Mouse (Mus musculus) heart, postnatal 0 days (tissue): Measurements from ENCODE around the gene Morn4. TPM values are rescaled to one million over a fixed set of nuclear protein-coding genes. Genes with fewer than 3 reads are reported as not detected.

ENCODE experiments used
- ATAC-seq: fragments of 200-750 bp; cut with Nextera tagmentation; 2 replicates; pipeline ENCODE4 v1.8.0; 2017; ENCODE audit warnings: low read depth, moderate number of reproducible peaks, moderate library complexity; ENCODE audit not compliant: insufficient read depth
- DNase-seq: peaks from one replicate; pipeline ENCODE4 v3.0.0-alpha.2; 2016; ENCODE audit warnings: low spot score
- H3K27ac ChIP-seq: fragments of 300-500 bp; sonication (generic); 2 replicates; pipeline ENCODE4 v1.5.1; 2014; ENCODE audit warnings: low read depth, mild to moderate bottlenecking
- H3K27me3 ChIP-seq: fragments of 300-500 bp; sonication (generic); 2 replicates; pipeline ENCODE4 v1.6.1; 2014; ENCODE audit warnings: low read length, mixed read lengths; ENCODE audit not compliant: control insufficient read depth, insufficient read depth
- H3K36me3 ChIP-seq: fragments of 300-500 bp; sonication (generic); replicated peaks from 2 replicates; pipeline ENCODE4 v1.6.1; 2014; ENCODE audit warnings: low read length, mixed read lengths; ENCODE audit not compliant: control insufficient read depth, insufficient read depth
- H3K4me1 ChIP-seq: fragments of 300-500 bp; sonication (generic); 2 replicates; pipeline ENCODE4 v1.6.1; 2014; ENCODE audit warnings: antibody characterized with exemption; ENCODE audit not compliant: control insufficient read depth, insufficient read depth
- H3K4me2 ChIP-seq: fragments of 300-500 bp; sonication (generic); 2 replicates; pipeline ENCODE4 v1.6.1; 2014; ENCODE audit warnings: low read depth, mild to moderate bottlenecking, low read length, moderate library complexity
- H3K4me3 ChIP-seq: fragments of 300-500 bp; sonication (generic); 2 replicates; pipeline ENCODE4 v1.5.1; 2014; ENCODE audit warnings: low read depth, low read length
- H3K9ac ChIP-seq: fragments of 300-500 bp; sonication (generic); replicated peaks from 2 replicates; pipeline ENCODE4 v1.6.1; 2014; ENCODE audit warnings: low read depth, low read length, mixed read lengths
- H3K9me3 ChIP-seq: fragments of 300-500 bp; sonication (generic); replicated peaks from 2 replicates; pipeline ENCODE4 v1.6.1; 2016; ENCODE audit warnings: low read length; ENCODE audit not compliant: control insufficient read depth
- CTCF ChIP-seq: IDR thresholded peaks from 2 replicates; pipeline ENCODE4 v1.5.1; 2016; ENCODE audit warnings: antibody characterized with exemption, control low read depth, low read depth
- EP300 ChIP-seq: IDR thresholded peaks from 2 replicates; pipeline ENCODE4 v1.6.1; 2016; ENCODE audit warnings: antibody characterized with exemption, low read depth
- WGBS: fragments of 180-500 bp; shearing (Covaris S2); extraction: QIAGEN DNeasy Blood & Tissue Kit; methylation state at CpG from one replicate; pipeline ENCODE4 v1.1.7; 2014; 5-methylcytosine and 5-hydroxymethylcytosine counted together
- polyA plus RNA-seq: library from polyadenylated mRNA; unstranded; fragments of >200 nt; fragmentation: Nextera tagmentation; extraction: Ambion mirVana; gene quantifications from 2 replicates; pipeline ENCODE4 v1.2.1, GENCODE M21; 2015
- total RNA-seq: library from RNA; depleted of rRNA; stranded (reverse); fragments of >200 nt; gene quantifications from 2 replicates; pipeline ENCODE4 v1.2.3, GENCODE M21; 2014; ENCODE audit warnings: low replicate concordance

Gene Morn4
- total and polyA plus RNA-seq, 2 experiments from 2014 or later = 2.3 to 5.7 TPM

DNA sequence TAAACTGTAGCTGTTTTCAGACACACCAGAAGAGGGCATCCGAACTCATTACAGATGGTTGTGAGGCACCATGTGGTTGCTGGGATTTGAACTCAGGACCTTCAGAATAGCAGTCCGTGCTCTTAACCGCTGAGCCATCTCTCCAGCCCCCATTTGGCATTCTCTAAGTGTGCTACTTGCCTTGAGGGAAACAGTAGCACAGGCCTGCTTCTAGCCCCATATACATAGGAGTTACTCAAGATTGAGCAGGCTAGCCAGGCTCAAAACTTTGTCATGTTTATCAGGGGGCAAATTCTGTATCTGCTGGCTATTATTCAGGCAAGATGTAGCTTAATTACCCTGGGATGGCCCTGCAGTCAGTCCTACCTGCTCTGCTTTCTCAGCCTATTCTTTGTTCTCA, 34.8 kb downstream of the Morn4 start:
- H3K27ac ChIP-seq = no peak overlapping the region
- H3K9ac ChIP-seq = no peak overlapping the region
- TF ChIP-seq EP300 (no peak), CTCF (no peak)
- no peaks in the 10 kb centered on the region for H3K36me3 ChIP-seq
- no peaks in the 10 kb centered on the region for H3K9me3 ChIP-seq
- H3K4me1 ChIP-seq = no peaks in the 10 kb centered on the region
- 77% methylated on average over 3 of the region's 3 CpGs for WGBS
- no peaks in the 10 kb centered on the region for H3K27me3 ChIP-seq
- no peak overlapping the region for H3K4me3 ChIP-seq
- DNase-seq (no peak), ATAC-seq (no peak)
- no peak overlapping the region for H3K4me2 ChIP-seq

DNA sequence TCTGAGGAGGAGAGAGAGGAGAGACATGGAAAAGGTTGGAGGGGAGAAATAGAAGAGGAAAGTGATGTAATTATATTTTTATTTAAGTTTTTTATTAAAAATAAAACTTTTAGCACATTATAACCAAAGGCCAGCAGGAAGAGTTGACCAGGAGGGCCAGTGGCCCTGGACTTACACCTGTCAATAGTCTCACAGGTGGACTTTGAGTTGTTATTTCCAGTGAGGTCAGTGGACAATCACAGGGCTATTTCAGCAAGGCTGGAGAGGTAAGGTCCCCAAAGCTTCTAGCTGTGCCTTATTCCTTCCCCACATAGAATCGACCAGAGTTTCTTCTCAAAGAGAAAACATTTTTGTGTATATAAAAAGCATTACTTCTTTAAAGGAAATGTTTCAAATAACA, 35.9 kb downstream of the Morn4 start:
- no peak for TF ChIP-seq CTCF
- no peak for TF ChIP-seq EP300
- Histone ChIP-seq H3K36me3 (no peaks in the 10 kb centered on the region), H3K4me3 (no peak overlapping the region), H3K9me3 (no peaks in the 10 kb centered on the region), H3K4me2 (no peak overlapping the region), H3K27ac (no peak overlapping the region), H3K4me1 (peaks cover 7% of the 10 kb centered on the region; the same call in 1 of the 2 replicates), H3K9ac (no peak overlapping the region), H3K27me3 (no peaks in the 10 kb centered on the region)
- 74% methylated on average over 1 of the region's 1 CpGs for WGBS
- DNase-seq (no peak), ATAC-seq (no peak)

DNA sequence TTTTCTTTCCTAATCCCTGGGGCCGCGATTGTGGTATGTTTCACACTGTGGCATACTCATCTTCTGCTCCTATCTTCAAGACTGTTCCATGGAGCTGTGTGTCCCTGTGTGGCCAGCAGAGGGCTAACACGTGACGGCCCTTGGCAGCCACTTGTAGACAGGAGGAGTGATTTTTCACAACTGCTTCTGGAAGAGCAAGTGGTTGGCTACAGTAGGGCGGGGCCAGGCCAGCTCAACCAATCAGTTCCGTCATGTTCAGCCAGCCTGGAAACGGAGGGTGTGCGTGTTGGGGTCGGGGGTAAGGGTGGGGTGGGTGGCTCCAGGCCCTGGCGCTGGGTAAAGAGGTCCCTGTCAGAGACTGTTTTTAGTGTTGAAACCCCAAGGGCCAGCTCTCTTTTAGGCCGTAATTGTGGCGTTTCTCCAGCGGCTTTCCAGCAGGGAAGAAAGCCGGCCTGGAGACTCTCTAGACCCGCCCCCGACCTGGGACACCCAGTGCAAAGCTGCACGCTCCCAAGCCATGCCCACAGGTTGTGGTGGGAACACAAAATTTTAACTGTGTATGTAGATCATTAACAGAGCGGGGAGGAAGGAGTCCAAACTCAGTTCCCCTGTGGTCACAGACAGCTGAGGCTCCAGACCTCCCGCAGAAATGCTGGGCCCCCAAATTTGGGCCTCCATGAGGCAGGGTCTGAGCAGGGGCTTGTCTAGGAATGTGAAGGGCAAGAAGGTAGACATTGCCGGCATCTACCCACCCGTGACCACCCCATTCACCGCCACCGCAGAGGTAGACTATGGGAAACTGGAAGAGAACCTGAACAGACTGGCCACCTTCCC, 40.7 kb downstream of the Morn4 start, which contains the start of gene Hoga1:
Gene Hoga1 (plus strand): TSS at position 342 of the 834 bp plus-strand sequence.
- 20% methylated on average over 23 of the region's 23 CpGs for WGBS
- peak within 1 kb of the TSS; percentile 48; the same call in 1 of the 2 replicates for H3K9ac ChIP-seq

DNA sequence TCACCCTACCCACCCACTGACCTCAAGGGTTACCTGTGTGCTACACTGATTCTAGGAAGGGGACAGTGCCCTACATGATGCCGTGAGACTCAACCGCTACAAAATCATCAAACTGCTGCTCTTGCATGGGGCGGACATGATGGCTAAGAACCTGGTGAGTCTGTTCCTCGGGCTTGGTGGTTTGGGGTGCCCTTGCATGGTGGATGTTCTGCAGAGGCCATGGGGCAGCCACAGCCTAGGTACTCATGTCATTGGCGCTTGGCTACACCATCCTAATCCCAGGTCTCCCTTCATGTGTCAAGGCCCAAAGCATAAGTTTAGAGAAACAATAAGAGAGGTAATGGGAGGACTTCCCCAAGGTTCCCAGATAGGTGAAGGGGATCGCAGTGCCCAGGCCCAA, 42.2 kb downstream of the Morn4 start:
- WGBS = 91% methylated on average over 6 of the region's 6 CpGs
- Histone ChIP-seq H3K36me3 (no peaks in the 10 kb centered on the region), H3K27me3 (0 out of 2 replicates have a peak, but pooled peaks cover 2% of the 10 kb centered on the region), H3K4me2 (no peak overlapping the region), H3K9ac (no peak overlapping the region), H3K9me3 (no peaks in the 10 kb centered on the region), H3K4me1 (peaks cover 7% of the 10 kb centered on the region; the same call in 1 of the 2 replicates), H3K27ac (no peak overlapping the region), H3K4me3 (no peak overlapping the region)
- DNase-seq = no peak
- ATAC-seq = no peak
- no peak for TF ChIP-seq EP300
- TF ChIP-seq CTCF = no peak

More for the DNA sequence above, 40.7 kb downstream of the Morn4 start, which contains the start of gene Hoga1:
- H3K27ac ChIP-seq = no peak within 1 kb of the TSS
- H3K4me3 ChIP-seq = peak within 1 kb of the TSS; percentile 44
- no peaks in the 10 kb centered on the region for H3K36me3 ChIP-seq
- peak; percentile 93 for ATAC-seq
- TF ChIP-seq CTCF = peak; percentile 86
- TF ChIP-seq EP300 = no peak
- H3K27me3 ChIP-seq = no peaks in the 10 kb centered on the region
- peaks cover 7% of the 10 kb centered on the region; the same call in 1 of the 2 replicates for H3K4me1 ChIP-seq
- H3K4me2 ChIP-seq = peak within 1 kb of the TSS; percentile 63
- peak; percentile 89 for DNase-seq
- no peaks in the 10 kb centered on the region for H3K9me3 ChIP-seq

DNA sequence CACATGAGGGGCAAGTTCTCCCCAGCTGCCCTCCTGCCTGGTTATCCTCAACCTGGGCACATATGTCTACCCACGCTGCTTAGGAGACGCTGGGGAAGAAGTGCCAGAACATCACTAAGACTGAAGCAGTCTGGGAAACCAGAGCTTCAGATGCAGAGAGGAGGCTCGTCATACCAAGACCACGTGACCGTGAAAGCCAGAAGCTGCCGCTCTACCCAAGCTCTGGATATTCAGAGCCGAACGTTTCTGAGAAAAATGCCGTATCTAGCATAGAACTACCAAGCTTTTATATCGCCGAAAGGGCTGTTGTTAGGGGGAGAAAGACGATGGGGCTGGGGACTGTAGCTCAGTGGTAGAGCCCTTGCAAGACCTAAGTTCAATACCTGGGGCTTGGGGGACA, 47.8 kb downstream of the Morn4 start:
- Histone ChIP-seq H3K27me3 (0 out of 2 replicates have a peak, but pooled peaks cover 2% of the 10 kb centered on the region), H3K36me3 (peaks cover 13% of the 10 kb centered on the region), H3K27ac (no peak overlapping the region), H3K4me2 (no peak overlapping the region), H3K4me1 (no peaks in the 10 kb centered on the region), H3K9ac (no peak overlapping the region), H3K4me3 (no peak overlapping the region), H3K9me3 (no peaks in the 10 kb centered on the region)
- TF ChIP-seq CTCF (no peak), EP300 (no peak)
- DNase-seq = no peak
- ATAC-seq = no peak
- 88% methylated on average over 12 of the region's 12 CpGs for WGBS
